Mouse (Mus musculus) heart, postnatal 0 days (tissue): ENCODE measurements at regions not wholly inside any gene's neighbourhood (a gene's known extent, or its start where the extent isn't known, plus 50 kb on each side); places are given as distances from the start of the nearest gene placed in this dataset.
"Not testable (repeated sequence)": the region's sequence is repeated elsewhere in the genome, so short reads cannot be mapped to it uniquely, and the experiment has no call there.

Experiments
- ATAC-seq: fragments of 200-750 bp; cut with Nextera tagmentation; 2 replicates; pipeline ENCODE4 v1.8.0; 2017; ENCODE audit warnings: low read depth, moderate number of reproducible peaks, moderate library complexity; ENCODE audit not compliant: insufficient read depth
- DNase-seq: peaks from one replicate; pipeline ENCODE4 v3.0.0-alpha.2; 2016; ENCODE audit warnings: low spot score
- H3K27ac ChIP-seq: fragments of 300-500 bp; sonication (generic); 2 replicates; pipeline ENCODE4 v1.5.1; 2014; ENCODE audit warnings: low read depth, mild to moderate bottlenecking
- H3K27me3 ChIP-seq: fragments of 300-500 bp; sonication (generic); 2 replicates; pipeline ENCODE4 v1.6.1; 2014; ENCODE audit warnings: low read length, mixed read lengths; ENCODE audit not compliant: control insufficient read depth, insufficient read depth
- H3K36me3 ChIP-seq: fragments of 300-500 bp; sonication (generic); replicated peaks from 2 replicates; pipeline ENCODE4 v1.6.1; 2014; ENCODE audit warnings: low read length, mixed read lengths; ENCODE audit not compliant: control insufficient read depth, insufficient read depth
- H3K4me1 ChIP-seq: fragments of 300-500 bp; sonication (generic); 2 replicates; pipeline ENCODE4 v1.6.1; 2014; ENCODE audit warnings: antibody characterized with exemption; ENCODE audit not compliant: control insufficient read depth, insufficient read depth
- H3K4me2 ChIP-seq: fragments of 300-500 bp; sonication (generic); 2 replicates; pipeline ENCODE4 v1.6.1; 2014; ENCODE audit warnings: low read depth, mild to moderate bottlenecking, low read length, moderate library complexity
- H3K4me3 ChIP-seq: fragments of 300-500 bp; sonication (generic); 2 replicates; pipeline ENCODE4 v1.5.1; 2014; ENCODE audit warnings: low read depth, low read length
- H3K9ac ChIP-seq: fragments of 300-500 bp; sonication (generic); replicated peaks from 2 replicates; pipeline ENCODE4 v1.6.1; 2014; ENCODE audit warnings: low read depth, low read length, mixed read lengths
- H3K9me3 ChIP-seq: fragments of 300-500 bp; sonication (generic); replicated peaks from 2 replicates; pipeline ENCODE4 v1.6.1; 2016; ENCODE audit warnings: low read length; ENCODE audit not compliant: control insufficient read depth
- CTCF ChIP-seq: IDR thresholded peaks from 2 replicates; pipeline ENCODE4 v1.5.1; 2016; ENCODE audit warnings: antibody characterized with exemption, control low read depth, low read depth
- EP300 ChIP-seq: IDR thresholded peaks from 2 replicates; pipeline ENCODE4 v1.6.1; 2016; ENCODE audit warnings: antibody characterized with exemption, low read depth
- WGBS: fragments of 180-500 bp; shearing (Covaris S2); extraction: QIAGEN DNeasy Blood & Tissue Kit; methylation state at CpG from one replicate; pipeline ENCODE4 v1.1.7; 2014; 5-methylcytosine and 5-hydroxymethylcytosine counted together

- not testable (repeated sequence) for H3K4me1 ChIP-seq, H3K4me2 ChIP-seq, H3K4me3 ChIP-seq, DNase-seq, H3K9ac ChIP-seq, H3K9me3 ChIP-seq, H3K36me3 ChIP-seq, H3K27me3 ChIP-seq, ATAC-seq, H3K27ac ChIP-seq
- WGBS = 77% methylated on average over 8 of the region's 8 CpGs
Observed at GRCm38 (mm10) chr15:34027111-34027510, 330.6 kb downstream of the 9430069I07Rik start.

GRCm38 (mm10) chr15:34025396-34025795, 332.3 kb downstream of the 9430069I07Rik start:
- Histone ChIP-seq H3K4me2 (no peak overlapping the region), H3K4me1 (no peaks in the 10 kb centered on the region), H3K9ac (no peak overlapping the region), H3K27me3 (no peaks in the 10 kb centered on the region), H3K4me3 (no peak overlapping the region), H3K27ac (no peak overlapping the region), H3K36me3 (no peaks in the 10 kb centered on the region), H3K9me3 (no peaks in the 10 kb centered on the region)
- ATAC-seq (no peak), DNase-seq (no peak)
- WGBS = 75% methylated on average over 2 of the region's 2 CpGs
- TF ChIP-seq EP300 (no peak), CTCF (no peak)

DNA sequence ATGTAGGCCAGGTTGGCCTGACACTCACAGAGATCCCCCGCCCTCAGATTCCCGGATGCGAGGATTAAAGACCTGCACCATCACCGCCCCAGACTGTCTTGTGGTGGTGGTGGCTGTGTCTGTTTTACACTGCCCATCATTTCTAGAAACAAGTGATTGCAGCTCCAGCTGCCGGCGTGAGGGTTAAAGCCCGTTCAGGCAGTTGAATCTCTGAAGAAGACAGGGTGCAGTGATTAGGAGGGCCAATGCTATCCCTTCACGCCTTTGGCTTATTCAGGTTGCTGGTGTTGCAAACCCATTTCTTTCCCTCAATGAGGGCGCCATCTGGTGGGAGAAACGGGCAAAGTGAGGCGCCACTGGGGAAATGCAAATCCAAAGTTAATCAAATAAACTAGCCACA, 335.8 kb downstream of the 9430069I07Rik start:
- TF ChIP-seq CTCF = peak; percentile 83
- no peak for TF ChIP-seq EP300
- DNase-seq (no peak), ATAC-seq (no peak)
- Histone ChIP-seq H3K4me3 (no peak overlapping the region), H3K9me3 (no peaks in the 10 kb centered on the region), H3K27ac (no peak overlapping the region), H3K9ac (no peak overlapping the region), H3K27me3 (no peaks in the 10 kb centered on the region), H3K36me3 (no peaks in the 10 kb centered on the region), H3K4me2 (no peak overlapping the region), H3K4me1 (no peaks in the 10 kb centered on the region)
- 24% methylated on average over 11 of the region's 11 CpGs for WGBS

- Histone ChIP-seq H3K9ac (no peak overlapping the region), H3K27me3 (no peaks in the 10 kb centered on the region), H3K27ac (no peak overlapping the region), H3K9me3 (no peaks in the 10 kb centered on the region), H3K4me3 (no peak overlapping the region), H3K4me1 (no peaks in the 10 kb centered on the region), H3K36me3 (no peaks in the 10 kb centered on the region), H3K4me2 (no peak overlapping the region)
- DNase-seq (no peak), ATAC-seq (no peak)
- WGBS = 51% methylated on average over 13 of the region's 13 CpGs
- TF ChIP-seq EP300 = no peak
- TF ChIP-seq CTCF = peak; percentile 39; the same call in 1 of the 2 replicates
Observed at GRCm38 (mm10) chr15:34016397-34017156, 341.1 kb downstream of the 9430069I07Rik start.

DNA sequence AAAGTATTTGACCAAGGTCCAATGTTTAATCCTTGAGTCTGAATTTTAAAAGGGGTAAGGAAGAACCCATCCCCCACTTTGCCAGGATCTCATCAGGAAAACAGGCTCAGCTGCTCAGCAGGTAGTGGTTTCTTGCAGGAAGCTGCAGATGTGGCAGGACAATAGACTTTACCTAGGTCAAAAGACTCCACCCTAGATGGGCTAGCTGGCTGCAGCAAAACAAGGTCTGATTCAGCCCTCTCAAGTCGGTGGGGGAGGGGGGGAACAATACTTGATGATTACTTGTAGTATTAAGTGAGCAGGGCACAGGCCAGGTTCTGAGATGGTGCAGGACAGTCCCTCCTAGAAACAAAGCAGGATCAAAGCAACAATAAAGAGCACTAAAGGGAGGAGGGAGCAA, 349.1 kb downstream of the 9430069I07Rik start:
- Histone ChIP-seq H3K9me3 (no peaks in the 10 kb centered on the region), H3K4me1 (no peaks in the 10 kb centered on the region), H3K4me3 (no peak overlapping the region), H3K36me3 (no peaks in the 10 kb centered on the region), H3K9ac (no peak overlapping the region), H3K4me2 (no peak overlapping the region), H3K27ac (no peak overlapping the region), H3K27me3 (no peaks in the 10 kb centered on the region)
- TF ChIP-seq CTCF = no peak
- no peak for TF ChIP-seq EP300
- 47% methylated on average over 1 of the region's 1 CpGs for WGBS
- ATAC-seq (no peak), DNase-seq (no peak)

GRCm38 (mm10) chr15:33992383-33992782, 365.3 kb downstream of the 9430069I07Rik start:
- H3K4me1 ChIP-seq = no peaks in the 10 kb centered on the region
- WGBS = 86% methylated on average over 4 of the region's 4 CpGs

More at GRCm38 (mm10) chr15:33992383-33992782, 365.3 kb downstream of the 9430069I07Rik start:
- no peaks in the 10 kb centered on the region for H3K27me3 ChIP-seq
- no peaks in the 10 kb centered on the region for H3K36me3 ChIP-seq
- no peak for DNase-seq
- no peak for ATAC-seq
- H3K27ac ChIP-seq = no peak overlapping the region
- H3K9me3 ChIP-seq = no peaks in the 10 kb centered on the region
- no peak overlapping the region for H3K4me2 ChIP-seq
- H3K9ac ChIP-seq = no peak overlapping the region
- H3K4me3 ChIP-seq = no peak overlapping the region
- TF ChIP-seq CTCF (no peak), EP300 (no peak)
